Mouse (Mus musculus) spleen, postnatal 4 days (tissue): ENCODE data around the gene Fitm1.
A peak's percentile ranks its signal among the peaks of the same experiment; 100 is the strongest.

Source experiments
- DNase-seq, 2 experiments: peaks; one replicate each; pipeline ENCODE4 v3.0.0; 2022; ENCODE audit warnings: low spot score in 2 of 2

Fitm1 gene

DNA sequence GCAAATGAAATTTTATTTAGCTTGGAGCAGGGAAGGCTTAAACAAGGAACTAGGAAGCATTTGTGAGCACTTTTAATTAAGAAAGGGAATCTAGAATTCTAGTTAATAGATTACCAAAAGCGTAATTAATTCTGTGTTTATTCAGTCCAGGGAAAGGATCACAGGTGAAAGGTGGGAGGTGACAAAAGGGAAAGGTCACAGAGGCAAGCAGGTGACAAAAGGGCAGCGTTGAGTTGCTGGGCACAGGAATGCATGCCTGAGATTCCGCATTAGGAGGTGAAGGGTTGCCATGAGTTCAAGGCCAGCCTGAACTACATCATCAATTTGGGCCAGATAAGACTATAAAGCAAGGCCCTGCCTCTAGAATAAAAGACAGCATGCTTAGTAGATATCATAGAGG is 7.9 kb upstream of the Fitm1 start:
- no peak for DNase-seq

GRCm38 (mm10) chr14:55570588-55570987 is 4.8 kb upstream of the Fitm1 start:
- no peak for DNase-seq

DNA sequence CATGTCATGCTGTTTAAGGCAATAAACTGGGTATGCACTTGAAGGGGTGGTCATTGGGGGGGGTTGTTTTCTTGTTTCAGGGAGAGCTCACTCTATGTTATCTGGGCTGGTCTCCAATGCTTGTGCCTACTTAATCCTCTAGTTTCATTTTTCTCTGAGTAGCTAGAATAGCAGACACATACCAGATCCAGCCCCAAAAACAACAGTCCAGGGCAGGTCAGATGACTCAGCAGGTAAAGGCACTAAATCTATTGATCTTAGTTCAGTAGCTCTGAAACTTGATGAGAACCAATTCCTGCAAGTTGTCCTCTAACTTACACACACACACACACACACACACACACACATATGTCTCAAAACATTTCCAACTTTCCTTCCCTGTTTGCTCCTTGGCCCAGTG is 3.7 kb upstream of the Fitm1 start:
- DNase-seq = no peak

- DNase-seq = no peak
Observed at GRCm38 (mm10) chr14:55575711-55576110, 294 bp downstream of the Fitm1 start.

DNA sequence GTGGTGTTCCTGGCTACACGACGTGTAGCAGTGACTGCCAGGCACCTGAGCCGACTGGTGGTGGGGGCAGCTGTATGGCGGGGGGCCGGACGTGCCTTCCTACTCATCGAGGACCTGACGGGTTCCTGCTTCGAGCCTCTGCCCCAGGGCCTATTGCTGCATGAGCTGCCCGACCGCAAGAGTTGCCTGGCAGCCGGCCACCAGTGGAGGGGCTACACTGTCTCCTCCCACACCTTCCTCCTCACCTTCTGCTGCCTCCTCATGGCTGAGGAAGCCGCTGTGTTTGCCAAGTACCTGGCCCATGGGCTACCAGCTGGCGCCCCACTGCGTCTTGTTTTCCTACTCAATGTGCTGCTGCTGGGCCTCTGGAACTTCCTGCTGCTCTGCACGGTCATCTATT is 959 bp downstream of the Fitm1 start:
- no peak for DNase-seq

DNA sequence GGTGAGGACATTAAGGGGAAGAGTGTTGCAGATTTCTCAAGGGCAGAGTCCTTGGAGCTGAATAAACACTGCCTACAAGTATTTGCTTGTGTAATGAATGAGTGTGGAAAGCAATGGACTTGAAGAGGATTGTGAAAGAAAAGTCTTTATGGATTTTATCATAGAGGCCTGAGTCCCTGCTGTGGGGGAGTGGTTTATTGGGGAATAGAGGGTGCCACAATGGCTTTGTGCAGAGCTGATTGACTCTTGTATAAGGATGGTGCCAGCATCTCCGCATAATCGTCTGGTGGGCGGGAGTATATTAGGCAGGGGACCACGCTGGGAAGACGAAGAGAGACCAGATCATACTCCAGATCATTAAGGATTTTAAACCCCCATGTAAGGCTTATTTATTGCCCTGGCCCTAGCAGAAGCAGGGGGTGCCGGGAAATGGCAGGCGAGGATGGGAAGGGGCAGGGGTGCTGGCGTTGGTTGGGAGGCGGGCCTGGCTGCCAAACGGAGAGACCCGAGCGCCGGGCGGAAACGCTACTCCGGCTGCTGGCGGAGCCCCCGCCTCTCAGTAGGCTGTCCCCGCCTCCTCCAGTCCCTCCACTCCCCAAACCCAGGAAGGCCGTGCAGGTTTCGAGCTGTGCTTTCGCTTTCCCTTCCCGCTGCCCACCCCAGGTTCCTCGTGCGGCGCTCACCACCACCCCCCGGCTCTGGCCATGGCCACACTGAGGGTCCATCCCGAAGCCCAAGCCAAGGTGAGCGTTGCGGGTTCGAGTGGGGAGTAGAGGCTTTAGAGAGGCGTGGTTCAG is 2.7 kb downstream of the Fitm1 start, which contains the start of gene Psme1:
Gene Psme1, plus strand, starts transcription at position 253 of the 797 bp plus-strand sequence.
- DNase-seq = peak; percentile 77 to 88

DNA sequence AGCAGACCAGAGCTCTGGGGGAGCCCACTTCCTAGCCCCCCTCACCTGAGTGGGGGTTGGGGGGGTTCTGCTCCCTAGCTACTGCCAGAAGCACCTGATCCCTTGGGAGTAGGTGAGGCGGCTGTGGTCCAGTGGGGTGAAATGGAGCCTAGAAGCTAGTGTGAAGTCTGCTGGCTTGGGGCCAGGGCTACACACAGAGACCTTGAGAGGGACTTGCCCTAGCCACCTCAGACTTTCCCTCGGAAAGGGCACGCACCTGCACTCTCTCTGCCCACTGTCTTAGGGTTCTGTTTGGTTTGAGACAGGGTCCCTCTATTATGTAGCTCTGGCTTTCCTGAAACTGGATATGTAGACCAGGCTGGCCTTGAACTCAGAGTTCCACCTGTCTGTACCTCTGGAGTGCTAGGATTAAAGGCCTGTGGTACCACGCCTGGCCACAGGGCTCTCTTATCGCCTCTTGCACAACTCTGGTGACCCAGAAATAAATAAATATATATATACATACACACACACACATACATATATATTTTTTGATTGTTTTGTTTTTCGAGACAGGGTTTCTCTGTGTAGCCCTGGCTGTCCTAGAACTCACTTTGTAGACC is 3.4 kb downstream of the Fitm1 start:
- peak; percentile 62 to 82 for DNase-seq

DNA sequence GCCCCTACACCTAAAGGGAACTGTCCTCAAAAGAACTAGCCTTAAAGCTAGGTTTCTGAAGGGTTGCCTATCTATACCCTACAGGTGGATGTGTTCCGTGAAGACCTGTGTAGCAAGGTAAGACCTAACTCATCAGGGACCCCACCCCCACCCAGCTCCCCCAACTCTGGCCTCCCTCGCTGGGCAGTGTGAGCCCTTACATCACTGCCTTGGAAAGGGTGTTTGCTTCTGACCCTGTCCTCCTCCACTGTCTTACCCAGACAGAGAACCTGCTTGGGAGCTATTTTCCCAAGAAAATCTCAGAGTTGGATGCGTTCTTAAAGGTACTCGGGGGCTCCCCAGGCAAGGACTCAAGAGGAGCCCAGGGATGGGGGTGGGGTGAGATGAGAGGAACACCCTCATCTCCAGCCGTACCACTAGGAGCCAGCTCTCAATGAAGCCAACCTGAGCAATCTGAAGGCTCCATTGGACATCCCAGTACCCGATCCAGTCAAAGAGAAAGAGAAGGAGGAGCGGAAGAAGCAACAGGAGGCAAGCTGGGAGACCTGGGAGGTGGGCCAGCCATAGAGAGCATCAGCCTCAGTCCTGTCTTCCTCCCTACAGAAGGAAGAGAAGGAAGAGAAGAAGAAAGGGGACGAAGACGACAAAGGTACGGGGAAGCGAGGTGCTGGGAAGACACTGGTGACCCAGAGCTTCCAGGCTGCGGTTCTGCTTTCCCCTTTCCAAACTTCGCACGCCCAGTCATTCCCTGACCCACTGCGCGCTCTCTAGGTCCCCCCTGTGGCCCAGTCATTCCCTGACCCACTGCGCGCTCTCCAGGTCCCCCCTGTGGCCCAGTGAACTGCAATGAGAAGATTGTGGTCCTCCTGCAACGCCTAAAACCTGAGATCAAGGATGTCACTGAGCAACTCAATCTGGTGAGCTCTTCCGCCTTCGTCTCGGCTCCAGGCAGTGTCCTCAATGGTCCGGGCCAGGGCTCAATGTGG is 4.4 kb downstream of the Fitm1 start:
- DNase-seq = no peak

DNA sequence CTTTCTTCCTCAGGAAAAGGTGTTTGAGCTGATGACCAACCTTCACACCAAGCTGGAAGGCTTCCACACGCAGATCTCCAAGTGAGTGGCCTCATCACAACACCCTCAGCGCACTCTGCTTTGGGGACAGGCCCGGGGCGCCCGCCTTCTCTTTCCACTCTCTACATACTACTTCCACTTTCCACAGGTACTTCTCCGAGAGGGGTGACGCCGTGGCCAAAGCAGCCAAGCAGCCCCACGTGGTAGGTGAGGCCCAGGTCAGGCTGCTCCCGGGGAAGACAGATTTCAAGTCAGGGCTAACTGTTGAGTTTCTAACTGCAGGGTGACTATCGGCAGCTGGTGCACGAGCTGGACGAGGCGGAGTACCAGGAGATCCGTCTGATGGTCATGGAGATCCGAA is 5.3 kb downstream of the Fitm1 start:
- no peak for DNase-seq

DNA sequence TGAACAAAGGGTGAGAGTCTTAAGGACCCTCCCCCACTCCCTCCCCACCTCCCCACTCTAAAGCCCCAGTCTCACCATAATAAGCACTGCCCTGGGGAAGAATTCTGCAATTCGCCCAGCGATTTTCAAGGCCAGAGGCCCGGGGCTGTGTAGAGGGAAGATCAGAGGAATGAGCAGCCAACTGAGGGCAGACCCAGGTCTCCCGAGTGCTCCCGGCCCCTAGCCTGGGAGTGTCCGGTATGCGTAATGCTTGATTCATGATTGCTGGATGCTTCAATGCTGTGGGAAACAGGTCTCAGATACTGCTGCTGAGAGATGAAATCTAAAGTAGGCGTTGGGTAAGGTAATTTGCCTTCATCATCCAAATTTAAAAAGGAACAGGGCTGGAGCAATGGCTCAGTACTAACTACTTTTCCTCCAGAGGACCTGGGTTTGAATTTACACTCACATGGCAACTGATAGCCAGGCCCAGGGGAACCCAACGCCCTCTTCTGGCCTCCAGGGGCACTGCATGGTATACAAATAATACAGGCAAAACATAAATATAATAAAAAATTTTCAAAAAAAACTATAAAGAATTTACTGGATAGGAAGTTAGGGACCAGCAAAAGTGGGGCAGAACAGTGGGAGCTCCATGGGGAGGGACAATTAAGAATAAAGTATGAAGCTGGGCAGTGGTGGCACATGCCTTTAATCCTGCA is 6.7 kb downstream of the Fitm1 start:
- DNase-seq = no peak

GRCm38 (mm10) chr14:55584303-55584701 is 8.9 kb downstream of the Fitm1 start:
- no peak for DNase-seq

- DNase-seq = peak; percentile 83 to 87
Observed at GRCm38 (mm10) chr14:55584702-55585565, 9.5 kb downstream of the Fitm1 start, which contains the start of gene Emc9. Gene Emc9, minus strand, starts transcription at chr14:55585302.

- DNase-seq = no peak
Observed at GRCm38 (mm10) chr14:55585566-55585960, 10.1 kb downstream of the Fitm1 start.

DNA sequence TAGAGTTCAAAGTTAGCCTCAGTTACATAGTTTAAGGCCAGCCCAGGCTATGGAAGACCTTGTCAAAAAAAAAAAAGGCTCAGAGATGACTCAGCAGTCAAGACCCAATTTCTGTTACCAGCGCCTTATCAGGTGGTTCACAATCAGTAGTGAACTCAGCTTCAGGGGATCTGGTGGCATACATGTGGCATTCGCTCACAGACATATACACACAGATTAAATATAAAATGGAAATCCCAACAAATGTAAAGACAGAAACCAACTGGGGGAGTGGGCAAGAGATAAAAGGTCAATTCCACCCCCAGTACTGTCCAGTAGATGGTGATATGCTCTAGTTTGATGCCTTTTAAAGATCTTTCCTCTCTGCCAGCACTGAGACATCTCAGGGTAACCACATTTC is 10.7 kb downstream of the Fitm1 start:
- no peak for DNase-seq

DNA sequence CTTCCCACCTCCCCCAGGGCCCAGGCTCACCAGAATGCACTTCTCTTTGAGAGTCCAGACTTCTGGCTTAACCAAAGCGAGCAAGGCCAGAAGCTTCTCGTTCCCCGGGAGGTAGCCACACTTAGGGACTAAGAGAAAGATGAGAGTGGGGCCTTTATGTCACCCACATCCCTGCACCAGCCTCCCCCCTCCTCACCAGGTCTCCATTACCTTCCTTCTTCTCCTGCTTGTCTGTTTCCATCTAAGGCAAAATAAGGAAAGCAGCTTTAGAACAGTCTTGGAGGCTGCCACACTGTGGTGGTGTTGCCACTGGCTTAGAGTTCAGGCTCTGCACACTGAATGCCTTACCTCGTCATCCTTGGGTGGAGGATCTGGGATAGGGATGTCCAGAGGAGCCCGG is 13.9 kb downstream of the Fitm1 start:
- DNase-seq = no peak

- no peak for DNase-seq
Observed at GRCm38 (mm10) chr14:55589771-55590448, 14.5 kb downstream of the Fitm1 start.

DNA sequence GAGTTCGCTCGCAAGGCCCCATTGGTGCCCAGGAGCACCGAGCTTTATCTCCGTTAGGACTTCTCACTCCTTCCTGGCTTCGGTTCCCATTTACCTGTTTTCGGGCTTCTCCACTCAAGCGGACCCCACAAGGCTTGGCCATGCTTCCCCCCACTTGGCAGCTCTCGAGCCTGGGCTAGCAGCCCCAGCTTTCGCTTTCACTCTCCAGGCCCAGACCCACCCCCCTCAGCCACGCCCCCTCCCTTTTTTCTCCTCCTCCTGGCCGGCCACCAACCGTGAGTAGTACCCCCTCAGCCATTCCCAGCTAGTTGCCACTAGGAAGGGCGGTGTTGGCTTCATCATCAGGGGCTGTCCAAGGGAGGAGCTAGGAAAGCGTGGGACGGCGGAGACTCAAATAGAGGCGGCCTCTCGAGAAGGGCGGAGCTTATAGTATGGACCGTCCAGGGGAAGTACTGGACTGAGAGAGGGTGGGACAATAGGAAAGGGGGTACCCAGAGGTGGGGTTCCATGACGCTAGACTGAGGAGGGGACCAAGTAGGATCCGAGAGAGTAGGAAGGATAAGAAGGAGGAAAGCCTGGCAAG is 15.4 kb downstream of the Fitm1 start, which contains the start of gene Psme2:
Gene Psme2, minus strand, starts transcription at position 366 of the 583 bp plus-strand sequence.
- DNase-seq = peak; percentile 83 to 87

GRCm38 (mm10) chr14:55591331-55591891 is 16.0 kb downstream of the Fitm1 start, which contains the start of gene Rnf31:
Gene Rnf31, plus strand, starts transcription at chr14:55591708.
- DNase-seq = peak; percentile 92 to 94

DNA sequence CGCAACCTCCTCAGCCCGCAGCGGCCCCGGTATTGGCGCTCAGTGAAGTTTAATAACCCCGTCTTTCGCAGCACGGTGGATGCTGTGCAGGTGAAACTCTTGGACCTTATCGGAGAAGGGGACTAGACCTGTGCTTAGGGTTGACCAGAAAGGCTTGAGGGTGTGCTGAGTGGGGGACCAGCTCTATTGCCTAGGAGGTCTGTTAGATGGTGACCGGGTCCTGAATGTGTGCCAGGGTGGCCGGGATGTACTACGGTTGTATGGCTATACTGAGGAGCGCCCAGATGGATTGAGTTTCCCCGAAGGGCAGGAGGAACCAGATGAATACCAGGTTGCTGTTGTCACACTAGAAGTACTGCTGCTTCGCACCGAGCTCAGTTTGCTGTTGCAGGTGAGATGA is 16.8 kb downstream of the Fitm1 start:
- DNase-seq = no peak
